Mouse (Mus musculus) liver, embryonic 14.5 days (tissue): ENCODE data around the gene Gm10073. TPM values are rescaled to one million over a fixed set of nuclear protein-coding genes. Genes with fewer than 3 reads are reported as not detected.

Experiments
- ATAC-seq: fragments of 200-750 bp; cut with Nextera tagmentation; 2 replicates; pipeline ENCODE4 v1.8.0; 2017; ENCODE audit warnings: moderate number of reproducible peaks, mild to moderate bottlenecking, moderate library complexity; ENCODE audit not compliant: insufficient read depth
- DNase-seq, 3 experiments: peaks; one replicate each; pipeline ENCODE4 v3.0.0-alpha.2; 2012 to 2013; ENCODE audit warnings: low read depth in 3 of 3, low spot score in 3 of 3
- H3K27ac ChIP-seq: fragments of 300-500 bp; sonication (generic); 2 replicates; pipeline ENCODE4 v1.5.1; 2014; ENCODE audit warnings: moderate library complexity, mild to moderate bottlenecking, control low read depth, inconsistent platforms
- H3K27me3 ChIP-seq: fragments of 300-500 bp; sonication (generic); 2 replicates; pipeline ENCODE4 v1.6.1; 2014; ENCODE audit warnings: mild to moderate bottlenecking, low read length, moderate library complexity; ENCODE audit not compliant: control insufficient read depth, insufficient read depth
- H3K36me3 ChIP-seq: fragments of 300-500 bp; sonication (generic); replicated peaks from 2 replicates; pipeline ENCODE4 v1.6.1; 2014; ENCODE audit warnings: low read depth; ENCODE audit not compliant: control insufficient read depth, insufficient read depth
- H3K4me1 ChIP-seq, 2 experiments: fragments of 200-500 bp in 1 of 2; fragments of 300-500 bp in 1 of 2; sonication (generic) in 1 of 2; replicated peaks; 2 replicates each; pipeline ENCODE4 v1.6.1; 2012 to 2014; ENCODE audit warnings: antibody characterized with exemption in 1 of 2, inconsistent platforms in 1 of 2, low read length in 1 of 2; ENCODE audit not compliant: control insufficient read depth in 2 of 2, insufficient read depth in 2 of 2
- H3K4me2 ChIP-seq: fragments of 300-500 bp; sonication (generic); 2 replicates; pipeline ENCODE4 v1.6.1; 2014; ENCODE audit warnings: low read depth, mild to moderate bottlenecking, control low read depth, moderate library complexity
- H3K4me3 ChIP-seq, 2 experiments: fragments of 200-500 bp in 1 of 2; fragments of 300-500 bp in 1 of 2; sonication (generic) in 1 of 2; 2 replicates each; pipeline ENCODE4 v1.5.1; 2012 to 2014; ENCODE audit warnings: low read depth in 2 of 2, low read length in 2 of 2, mild to moderate bottlenecking in 2 of 2, control low read depth in 1 of 2, inconsistent platforms in 1 of 2, moderate library complexity in 1 of 2; ENCODE audit not compliant: insufficient read depth in 1 of 2
- H3K9ac ChIP-seq: fragments of 300-500 bp; sonication (generic); replicated peaks from 2 replicates; pipeline ENCODE4 v1.6.1; 2014; ENCODE audit warnings: mild to moderate bottlenecking, control low read depth, moderate library complexity
- H3K9me3 ChIP-seq: fragments of 300-500 bp; sonication (generic); 2 replicates; pipeline ENCODE4 v1.6.1; 2016; ENCODE audit warnings: low read length, mixed read lengths; ENCODE audit not compliant: control insufficient read depth
- CTCF ChIP-seq: IDR thresholded peaks from 2 replicates; pipeline ENCODE4 v1.5.1; 2016; ENCODE audit warnings: antibody characterized with exemption, low read depth, control low read depth
- EP300 ChIP-seq: IDR thresholded peaks from 2 replicates; pipeline ENCODE4 v1.6.1; 2016; ENCODE audit warnings: antibody characterized with exemption, low read depth
- WGBS: fragments of 180-500 bp; shearing (Covaris S2); extraction: QIAGEN DNeasy Blood & Tissue Kit; methylation state at CpG from one replicate; pipeline ENCODE4 v1.1.7; 2014; ENCODE audit not compliant: insufficient replicate concordance; 5-methylcytosine and 5-hydroxymethylcytosine counted together
- polyA plus RNA-seq, 2 experiments: library from polyadenylated mRNA; depleted of rRNA in 1 of 2; stranded (reverse) in 1 of 2; unstranded in 1 of 2; fragments of >200 nt; fragmentation: Nextera tagmentation in 1 of 2; extraction: Ambion mirVana in 1 of 2; gene quantifications; 2 replicates each; pipeline versions ENCODE4 v1.2.1 to v1.2.3; 2012 to 2014

Gm10073 gene
- polyA plus RNA-seq, 2 experiments = 12.3 to 61.5 TPM

GRCm38 (mm10) chr8:106526725-106527124 is 46.5 kb downstream of the Gm10073 start:
- H3K27me3 ChIP-seq = no peaks in the 10 kb centered on the region
- H3K4me3 ChIP-seq = no peak overlapping the region
- no peak overlapping the region for H3K4me2 ChIP-seq
- H3K27ac ChIP-seq = no peak overlapping the region
- 35% methylated on average over 6 of the region's 6 CpGs for WGBS
- DNase-seq = no peak
- H3K36me3 ChIP-seq = no peaks in the 10 kb centered on the region
- no peaks in the 10 kb centered on the region for H3K4me1 ChIP-seq
- TF ChIP-seq EP300 (no peak), CTCF (no peak)
- ATAC-seq = no peak
- H3K9me3 ChIP-seq = no peaks in the 10 kb centered on the region
- H3K9ac ChIP-seq = no peak overlapping the region

Other genes with a start within 250 kb of the Gm10073 start
- gene Smpd3, start 235.5 kb downstream of the Gm10073 start, polyA plus RNA-seq (2012; rRNA removed) = 0.22 and 0.34 TPM in 2 replicates
- gene Smpd3, start 235.5 kb downstream of the Gm10073 start, polyA plus RNA-seq (2014; fragmentation: Nextera tagmentation; extraction: Ambion mirVana) = 0.34 and 0.38 TPM in 2 replicates
- 1.2 and 1.9 TPM in 2 replicates for gene Zfp90, start 158.1 kb downstream of the Gm10073 start, polyA plus RNA-seq (2012; rRNA removed)
- 1.9 and 2.4 TPM in 2 replicates for gene Zfp90, start 158.1 kb downstream of the Gm10073 start, polyA plus RNA-seq (2014; fragmentation: Nextera tagmentation; extraction: Ambion mirVana)
- gene 6030452D12Rik, start 72.9 kb downstream of the Gm10073 start, polyA plus RNA-seq (2012; rRNA removed) = not detected in 2 replicates
- not detected in 2 replicates for gene 6030452D12Rik, start 72.9 kb downstream of the Gm10073 start, polyA plus RNA-seq (2014; fragmentation: Nextera tagmentation; extraction: Ambion mirVana)
- gene Cdh3, start 62.6 kb downstream of the Gm10073 start, polyA plus RNA-seq (2012; rRNA removed) = 1.4 TPM in 2 replicates
- gene Cdh3, start 62.6 kb downstream of the Gm10073 start, polyA plus RNA-seq (2014; fragmentation: Nextera tagmentation; extraction: Ambion mirVana) = 0.60 and 0.62 TPM in 2 replicates
- gene Cdh1, start 29.9 kb upstream of the Gm10073 start, polyA plus RNA-seq (2012; rRNA removed) = 9.6 and 11.4 TPM in 2 replicates
- 13.7 and 14.8 TPM in 2 replicates for gene Cdh1, start 29.9 kb upstream of the Gm10073 start, polyA plus RNA-seq (2014; fragmentation: Nextera tagmentation; extraction: Ambion mirVana)
- gene Tango6, start 109.6 kb upstream of the Gm10073 start, polyA plus RNA-seq (2012; rRNA removed) = 1.5 and 1.7 TPM in 2 replicates
- 2.4 and 2.6 TPM in 2 replicates for gene Tango6, start 109.6 kb upstream of the Gm10073 start, polyA plus RNA-seq (2014; fragmentation: Nextera tagmentation; extraction: Ambion mirVana)